Mouse (Mus musculus) gastrocnemius, postnatal 10 days (tissue): Measurements from ENCODE around the gene Tor1b. TPM values are rescaled to one million over a fixed set of nuclear protein-coding genes. Genes with fewer than 3 reads are reported as not detected.
"Not testable (repeated sequence)": the region's sequence is repeated elsewhere in the genome, so short reads cannot be mapped to it uniquely, and the experiment has no call there.

Experiments
- DNase-seq: peaks from one replicate; pipeline ENCODE4 v3.0.0; 2021; ENCODE audit warnings: mixed read lengths
- total RNA-seq, 2 experiments: library from RNA; stranded (reverse); gene quantifications; 2 replicates each; pipeline ENCODE4 v1.2.3; 2021

Gene Tor1b
- total RNA-seq, 2 experiments from 2014 or later, result 20.9 to 23.4 TPM

DNA sequence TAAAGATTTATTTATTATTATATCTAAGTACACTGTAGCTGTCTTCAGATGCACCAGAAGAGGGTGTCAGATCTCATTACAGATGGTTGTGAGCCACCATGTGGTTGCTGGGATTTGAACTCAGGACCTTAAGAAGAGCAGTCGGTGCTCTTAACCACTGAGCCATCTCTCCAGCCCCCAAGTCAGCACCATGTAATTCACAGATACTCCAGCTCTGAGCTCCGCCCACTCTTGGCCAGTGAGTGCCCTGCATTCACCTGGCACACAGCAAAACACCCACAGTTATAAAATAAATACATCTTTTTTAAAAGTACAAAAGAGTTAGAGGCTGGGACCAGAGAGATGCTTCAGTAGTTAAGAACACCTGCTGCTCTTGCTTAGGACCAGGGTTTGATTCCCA, 21.9 kb upstream of the Tor1b start:
- DNase-seq, result not testable (repeated sequence)

- no peak for DNase-seq
These were observed 20.8 kb upstream of the Tor1b start for GRCm38 (mm10) chr2:30931922-30932321.

DNA sequence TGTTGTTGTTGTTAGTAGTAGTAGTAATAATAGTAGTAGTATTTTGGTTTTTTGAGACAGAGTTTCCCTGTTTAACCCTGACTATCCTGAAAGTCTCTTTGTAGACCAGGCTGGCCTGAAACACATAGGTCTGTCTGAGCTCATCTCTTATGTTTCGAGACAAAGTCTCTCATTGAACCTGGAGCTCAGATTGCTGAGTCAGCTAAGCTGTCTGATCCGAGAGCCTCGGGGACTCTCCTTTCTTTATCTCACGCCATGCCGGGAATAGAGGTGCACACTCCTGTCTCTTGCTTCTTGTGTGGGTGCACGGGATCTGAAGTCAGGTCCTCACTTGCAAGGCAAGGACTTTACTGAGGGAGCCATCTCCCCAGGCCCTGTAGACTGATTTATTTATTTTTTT, 19.7 kb upstream of the Tor1b start:
- no peak for DNase-seq

GRCm38 (mm10) chr2:30933917-30934450, 18.8 kb upstream of the Tor1b start:
- DNase-seq, result peak; percentile 73

GRCm38 (mm10) chr2:30936808-30937207, 16.0 kb upstream of the Tor1b start:
- DNase-seq, result no peak

GRCm38 (mm10) chr2:30937731-30938130, 15.0 kb upstream of the Tor1b start:
- DNase-seq, result no peak

DNA sequence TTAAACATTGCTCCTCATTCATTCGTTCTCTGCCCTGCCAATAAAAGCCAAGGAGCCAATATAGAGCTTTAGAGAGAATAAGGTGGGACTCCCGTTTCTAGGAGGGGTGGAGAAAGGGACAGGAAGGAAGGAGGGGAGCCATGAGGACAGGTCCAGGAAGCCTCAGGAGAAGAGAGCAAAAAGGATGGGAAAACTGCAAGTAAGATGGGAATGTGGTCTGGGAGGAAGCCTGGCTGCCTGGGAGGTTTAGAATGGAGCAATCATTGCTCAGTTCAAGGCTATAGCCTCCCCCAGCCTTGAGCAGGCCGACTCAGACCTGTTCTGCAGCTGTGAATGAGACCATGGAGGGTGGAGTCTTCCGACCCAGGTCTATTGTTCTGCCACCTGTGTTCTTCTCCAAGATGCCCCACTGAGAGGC, 14.2 kb upstream of the Tor1b start:
- no peak for DNase-seq

GRCm38 (mm10) chr2:30941586-30941985, 11.2 kb upstream of the Tor1b start:
- DNase-seq, result no peak

GRCm38 (mm10) chr2:30942116-30942515, 10.6 kb upstream of the Tor1b start:
- not testable (repeated sequence) for DNase-seq

DNA sequence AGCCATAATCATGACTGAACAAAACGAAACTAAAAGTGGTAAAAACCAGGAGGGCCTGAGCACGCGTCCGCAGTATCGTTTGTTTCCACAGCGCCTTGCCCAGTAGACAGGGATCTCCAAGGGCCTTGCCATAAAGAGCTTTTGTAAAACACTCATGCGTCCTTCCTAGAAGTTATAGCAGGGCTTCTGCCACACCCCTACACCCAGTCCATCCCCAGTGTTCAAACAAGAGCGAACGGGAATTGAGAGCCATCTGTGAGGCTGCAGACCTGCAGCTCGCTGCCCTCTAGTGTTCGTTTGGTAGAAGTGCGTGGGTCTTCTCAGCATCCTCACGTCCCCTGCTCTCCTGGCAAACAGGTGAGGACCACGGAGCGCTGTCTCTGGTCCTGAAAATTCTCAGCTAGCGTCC, 10.2 kb upstream of the Tor1b start:
- no peak for DNase-seq

DNA sequence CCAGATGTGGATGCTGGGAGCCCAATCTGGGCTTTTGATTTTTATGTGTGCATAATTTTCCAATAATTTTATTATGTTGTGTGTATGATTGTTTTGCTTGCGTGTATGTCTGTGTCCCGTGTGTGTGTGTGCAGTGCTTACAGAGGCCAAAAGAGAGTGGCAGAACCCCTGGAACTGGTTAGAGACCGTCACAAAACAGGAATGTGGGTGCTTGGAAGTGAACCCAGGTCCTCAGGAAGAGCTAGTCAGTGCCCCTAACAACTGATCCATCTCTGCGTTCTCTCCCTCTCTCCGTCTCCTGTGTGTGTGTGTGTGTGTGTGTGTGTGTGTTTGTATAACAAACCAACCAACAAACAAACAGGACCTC, 319 bp upstream of the Tor1b start:
- no peak for DNase-seq

- DNase-seq, result no peak
These were observed 2.0 kb downstream of the Tor1b start for GRCm38 (mm10) chr2:30954797-30955196.

GRCm38 (mm10) chr2:30957511-30957910, 4.8 kb downstream of the Tor1b start:
- DNase-seq, result no peak

DNA sequence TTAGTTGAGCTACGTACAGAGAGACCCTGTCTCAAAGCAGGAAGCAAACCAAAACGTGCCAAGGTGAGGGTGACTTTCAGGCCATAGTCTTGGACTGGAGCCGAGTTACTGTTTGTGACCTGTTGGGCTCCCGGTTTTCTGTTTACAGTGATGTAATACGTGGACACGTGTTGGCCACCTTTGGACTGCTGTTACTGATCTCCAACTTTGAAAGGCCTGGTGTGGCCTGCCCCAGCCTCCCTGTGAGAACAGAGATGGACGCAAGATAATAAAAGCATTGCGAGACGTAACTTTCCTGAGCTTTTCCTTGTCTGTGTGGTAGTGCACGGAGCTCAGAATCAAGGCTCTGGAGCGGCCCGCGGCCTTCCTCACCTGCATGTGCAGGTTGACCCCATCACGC, 6.0 kb downstream of the Tor1b start:
- no peak for DNase-seq

- DNase-seq, result no peak
These were observed 7.1 kb downstream of the Tor1b start for GRCm38 (mm10) chr2:30959856-30960255.

DNA sequence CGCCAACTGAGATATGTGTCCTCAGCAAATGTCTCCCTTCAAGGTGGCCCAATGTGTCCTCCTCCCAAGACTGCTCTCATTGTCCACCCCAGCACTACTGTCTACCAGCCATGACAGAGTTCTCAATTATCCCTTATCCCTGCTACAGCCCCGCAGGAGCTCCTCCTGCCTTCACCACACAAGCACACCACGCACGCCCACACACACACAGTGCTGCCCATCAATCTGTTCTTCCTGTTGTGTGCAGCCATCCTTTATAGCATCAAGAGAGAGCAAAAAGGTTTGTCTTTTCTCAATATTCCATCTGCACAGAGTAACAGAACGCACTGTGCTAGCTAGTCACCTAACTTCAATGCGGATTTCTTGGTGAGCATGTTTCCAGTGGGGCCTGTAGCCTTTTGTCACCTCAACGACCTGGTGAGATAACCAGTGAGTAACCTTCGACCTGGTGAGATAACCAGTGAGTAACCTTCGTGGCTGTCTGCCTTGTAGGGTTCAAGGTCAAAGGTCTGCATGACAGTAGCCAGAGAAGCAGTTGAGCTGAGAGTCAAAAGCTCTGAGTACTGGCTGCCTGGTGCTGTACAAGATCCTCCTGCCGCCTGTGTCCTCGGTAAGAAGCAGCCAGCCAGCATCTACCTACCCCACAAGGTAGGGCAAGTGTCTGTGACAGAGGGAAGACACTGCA, 10.0 kb downstream of the Tor1b start:
- no peak for DNase-seq

- DNase-seq, result no peak
These were observed 12.9 kb downstream of the Tor1b start for GRCm38 (mm10) chr2:30965627-30966026.

GRCm38 (mm10) chr2:30966826-30967225, 14.1 kb downstream of the Tor1b start:
- DNase-seq, result no peak

GRCm38 (mm10) chr2:30967352-30968327, 14.9 kb downstream of the Tor1b start, which contains the start of gene Tor1a:
TSS of gene Tor1a (minus strand) at chr2:30967933.
- peak; percentile 85 for DNase-seq

GRCm38 (mm10) chr2:30981790-30982513, 29.2 kb downstream of the Tor1b start, which contains the start of the genes BC005624 and Usp20:
TSS of gene BC005624 (minus strand) at chr2:30982201.
TSS of gene Usp20 (plus strand) at chr2:30982279.
- DNase-seq, result peak; percentile 98

DNA sequence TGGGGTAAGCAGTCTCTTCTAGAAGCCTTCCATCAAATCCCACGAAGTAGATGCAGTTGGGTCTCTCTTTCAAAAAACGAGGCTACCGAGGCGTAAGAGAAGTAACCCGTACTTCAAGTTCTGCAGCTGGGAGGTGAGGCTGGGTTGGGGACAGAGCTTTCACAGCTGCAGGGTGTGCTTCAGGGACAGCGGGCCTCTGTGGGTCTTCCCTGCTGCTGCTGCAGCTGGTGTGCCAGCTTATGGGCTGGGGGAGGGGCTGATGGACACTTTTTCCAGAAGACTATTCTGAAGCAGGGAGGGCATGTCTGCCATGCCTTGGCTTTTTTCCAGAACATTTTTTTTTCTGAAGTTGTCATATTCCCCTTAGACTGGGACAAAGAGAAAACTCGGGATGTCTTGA, 30.3 kb downstream of the Tor1b start:
- DNase-seq, result no peak
